Mouse (Mus musculus): ENCODE data around the gene Ubtd1. TPM values are rescaled to one million over a fixed set of nuclear protein-coding genes. Genes with fewer than 3 reads are reported as not detected.

Gene Ubtd1
- polyA plus RNA-seq, 1 experiment from 2014 or later, result 9.2 TPM

GRCm38 (mm10) chr19:42035456-42036248 is 54.1 kb downstream of the Ubtd1 start, which contains the start of gene Ankrd2:
Gene Ankrd2 (plus strand): TSS chr19:42036000.
- peaks cover 23% of the 10 kb centered on the region for H3K4me1 ChIP-seq
- no peak within 1 kb of the TSS for H3K4me3 ChIP-seq
- H3K36me3 ChIP-seq (replicated peaks), result 0 out of 2 replicates have a peak, but pooled peaks cover 5% of the 10 kb centered on the region
- H3K27me3 ChIP-seq (ENCODE audit: poor library complexity, severe bottlenecking), result peaks cover 15% of the 10 kb centered on the region; the same call in 1 of the 2 replicates
- DNase-seq (ENCODE audit: extremely low spot score, low spot score), result peak; percentile 74
- no peaks in the 10 kb centered on the region for H3K9me3 ChIP-seq
- WGBS, result 68% methylated on average over 19 of the region's 19 CpGs
- H3K27ac ChIP-seq, result peak within 1 kb of the TSS; percentile 58

- Histone ChIP-seq H3K4me1 (peaks cover 23% of the 10 kb centered on the region), H3K36me3 (replicated peaks) (0 out of 2 replicates have a peak, but pooled peaks cover 5% of the 10 kb centered on the region), H3K27me3 (ENCODE audit: poor library complexity, severe bottlenecking) (peaks cover 15% of the 10 kb centered on the region; the same call in 1 of the 2 replicates), H3K27ac (no peak overlapping the region), H3K9me3 (no peaks in the 10 kb centered on the region), H3K4me3 (no peak overlapping the region)
- 81% methylated on average over 3 of the region's 3 CpGs for WGBS
- DNase-seq (ENCODE audit: extremely low spot score, low spot score), result no peak
Measured at GRCm38 (mm10) chr19:42036357-42036756, 54.8 kb downstream of the Ubtd1 start.

- Histone ChIP-seq H3K4me3 (no peak overlapping the region), H3K36me3 (replicated peaks) (0 out of 2 replicates have a peak, but pooled peaks cover 5% of the 10 kb centered on the region), H3K9me3 (no peaks in the 10 kb centered on the region), H3K4me1 (peaks cover 23% of the 10 kb centered on the region), H3K27me3 (ENCODE audit: poor library complexity, severe bottlenecking) (peaks cover 19% of the 10 kb centered on the region; the same call in 1 of the 2 replicates), H3K27ac (no peak overlapping the region)
- DNase-seq (ENCODE audit: extremely low spot score, low spot score), result no peak
- WGBS, result 83% methylated on average over 11 of the region's 11 CpGs
Measured at GRCm38 (mm10) chr19:42037167-42037702, 55.7 kb downstream of the Ubtd1 start.

- Histone ChIP-seq H3K27ac (no peak overlapping the region), H3K4me1 (peaks cover 23% of the 10 kb centered on the region), H3K9me3 (no peaks in the 10 kb centered on the region), H3K36me3 (replicated peaks) (0 out of 2 replicates have a peak, but pooled peaks cover 5% of the 10 kb centered on the region), H3K27me3 (ENCODE audit: poor library complexity, severe bottlenecking) (peaks cover 19% of the 10 kb centered on the region; the same call in 1 of the 2 replicates), H3K4me3 (no peak overlapping the region)
- no peak for DNase-seq (ENCODE audit: extremely low spot score, low spot score)
- 91% methylated on average over 12 of the region's 12 CpGs for WGBS
Measured at GRCm38 (mm10) chr19:42038310-42038709, 56.7 kb downstream of the Ubtd1 start.

- Histone ChIP-seq H3K36me3 (replicated peaks) (no peaks in the 10 kb centered on the region), H3K4me3 (no peak overlapping the region), H3K4me1 (peaks cover 13% of the 10 kb centered on the region), H3K27me3 (ENCODE audit: poor library complexity, severe bottlenecking) (peaks cover 25% of the 10 kb centered on the region; the same call in 1 of the 2 replicates), H3K9me3 (no peaks in the 10 kb centered on the region), H3K27ac (no peak overlapping the region)
- WGBS, result 92% methylated on average over 6 of the region's 6 CpGs
- no peak for DNase-seq (ENCODE audit: extremely low spot score, low spot score)
Measured at GRCm38 (mm10) chr19:42043988-42044387, 62.4 kb downstream of the Ubtd1 start.

GRCm38 (mm10) chr19:42045269-42046102 is 63.9 kb downstream of the Ubtd1 start, which contains the start of gene Hoga1:
Gene Hoga1 (plus strand): TSS chr19:42045610.
- Histone ChIP-seq H3K27ac (peak within 1 kb of the TSS; percentile 65), H3K4me3 (peak within 1 kb of the TSS; percentile 49), H3K4me1 (peaks cover 13% of the 10 kb centered on the region), H3K27me3 (ENCODE audit: poor library complexity, severe bottlenecking) (peaks cover 11% of the 10 kb centered on the region; the same call in 1 of the 2 replicates), H3K9me3 (no peaks in the 10 kb centered on the region), H3K36me3 (replicated peaks) (no peaks in the 10 kb centered on the region)
- WGBS, result 29% methylated on average over 23 of the region's 23 CpGs
- peak; percentile 83 for DNase-seq (ENCODE audit: extremely low spot score, low spot score)

- Histone ChIP-seq H3K36me3 (replicated peaks) (no peaks in the 10 kb centered on the region), H3K9me3 (no peaks in the 10 kb centered on the region), H3K27ac (no peak overlapping the region), H3K4me3 (no peak overlapping the region), H3K27me3 (ENCODE audit: poor library complexity, severe bottlenecking) (peaks cover 6% of the 10 kb centered on the region; the same call in 1 of the 2 replicates), H3K4me1 (peaks cover 19% of the 10 kb centered on the region)
- DNase-seq (ENCODE audit: extremely low spot score, low spot score), result no peak
- WGBS, result 85% methylated on average over 1 of the region's 1 CpGs
Measured at GRCm38 (mm10) chr19:42050251-42050650, 68.7 kb downstream of the Ubtd1 start.

GRCm38 (mm10) chr19:42051351-42051750 is 69.8 kb downstream of the Ubtd1 start:
- H3K9me3 ChIP-seq, result no peaks in the 10 kb centered on the region
- DNase-seq (ENCODE audit: extremely low spot score, low spot score), result no peak
- no peaks in the 10 kb centered on the region for H3K36me3 ChIP-seq (replicated peaks)
- no peaks in the 10 kb centered on the region; the same call in 1 of the 2 replicates for H3K27me3 ChIP-seq (ENCODE audit: poor library complexity, severe bottlenecking)
- peaks cover 8% of the 10 kb centered on the region for H3K4me1 ChIP-seq
- H3K4me3 ChIP-seq, result no peak overlapping the region
- H3K27ac ChIP-seq, result no peak overlapping the region
- 90% methylated on average over 3 of the region's 3 CpGs for WGBS

- Histone ChIP-seq H3K9me3 (no peaks in the 10 kb centered on the region), H3K27ac (no peak within 1 kb of the TSS), H3K4me3 (no peak within 1 kb of the TSS), H3K27me3 (ENCODE audit: poor library complexity, severe bottlenecking) (no peaks in the 10 kb centered on the region), H3K36me3 (replicated peaks) (no peaks in the 10 kb centered on the region), H3K4me1 (peaks cover 6% of the 10 kb centered on the region)
- no peak for DNase-seq (ENCODE audit: extremely low spot score, low spot score)
- 71% methylated on average over 4 of the region's 4 CpGs for WGBS
Measured at GRCm38 (mm10) chr19:42051948-42052347, 70.4 kb downstream of the Ubtd1 start, which contains the start of gene 4933411K16Rik. Gene 4933411K16Rik (plus strand): TSS chr19:42052248.

GRCm38 (mm10) chr19:42054255-42054654 is 72.7 kb downstream of the Ubtd1 start:
- no peaks in the 10 kb centered on the region for H3K36me3 ChIP-seq (replicated peaks)
- H3K27ac ChIP-seq, result no peak overlapping the region
- DNase-seq (ENCODE audit: extremely low spot score, low spot score), result no peak
- H3K4me1 ChIP-seq, result peaks cover 6% of the 10 kb centered on the region
- no peaks in the 10 kb centered on the region for H3K9me3 ChIP-seq
- H3K27me3 ChIP-seq (ENCODE audit: poor library complexity, severe bottlenecking), result no peaks in the 10 kb centered on the region
- no peak overlapping the region for H3K4me3 ChIP-seq
- 88% methylated on average over 6 of the region's 6 CpGs for WGBS

GRCm38 (mm10) chr19:42055881-42056280 is 74.3 kb downstream of the Ubtd1 start:
- DNase-seq (ENCODE audit: extremely low spot score, low spot score), result no peak
- Histone ChIP-seq H3K4me1 (peaks cover 6% of the 10 kb centered on the region), H3K27ac (no peak overlapping the region), H3K36me3 (replicated peaks) (no peaks in the 10 kb centered on the region), H3K9me3 (no peaks in the 10 kb centered on the region), H3K27me3 (ENCODE audit: poor library complexity, severe bottlenecking) (no peaks in the 10 kb centered on the region), H3K4me3 (no peak overlapping the region)
- 98% methylated on average over 2 of the region's 2 CpGs for whole genome bisulfite sequencing

GRCm38 (mm10) chr19:42056719-42057409 is 75.3 kb downstream of the Ubtd1 start:
- Histone ChIP-seq H3K36me3 (replicated peaks) (no peaks in the 10 kb centered on the region), H3K4me3 (no peak overlapping the region), H3K27ac (no peak overlapping the region), H3K4me1 (peaks cover 5% of the 10 kb centered on the region), H3K27me3 (ENCODE audit: poor library complexity, severe bottlenecking) (no peaks in the 10 kb centered on the region), H3K9me3 (no peaks in the 10 kb centered on the region)
- WGBS, result 93% methylated on average over 6 of the region's 6 CpGs
- no peak for DNase-seq (ENCODE audit: extremely low spot score, low spot score)
